Mouse (Mus musculus) gastrocnemius, postnatal 10 days (tissue): ENCODE results near the gene Mars. TPM values are rescaled to one million over a fixed set of nuclear protein-coding genes. Genes with fewer than 3 reads are reported as not detected.
"Not testable (repeated sequence)": the region's sequence is repeated elsewhere in the genome, so short reads cannot be mapped to it uniquely, and the experiment has no call there.

Experiments
- DNase-seq: peaks from one replicate; pipeline ENCODE4 v3.0.0; 2021; ENCODE audit warnings: mixed read lengths
- total RNA-seq, 2 experiments: library from RNA; stranded (reverse); gene quantifications; 2 replicates each; pipeline ENCODE4 v1.2.3; 2021

The Mars gene
- total RNA-seq, 2 experiments from 2014 or later = 44.5 to 54.8 TPM

GRCm38 (mm10) chr10:127310523-127311475, 787 bp downstream of the Mars start:
- no peak for DNase-seq

GRCm38 (mm10) chr10:127309167-127309566, 2.4 kb downstream of the Mars start:
- not testable (repeated sequence) for DNase-seq

GRCm38 (mm10) chr10:127303136-127303535, 8.4 kb downstream of the Mars start:
- no peak for DNase-seq

GRCm38 (mm10) chr10:127300361-127300760, 11.2 kb downstream of the Mars start:
- no peak for DNase-seq

GRCm38 (mm10) chr10:127297015-127297871, 14.3 kb downstream of the Mars start:
- DNase-seq = no peak

GRCm38 (mm10) chr10:127295986-127296794, 15.4 kb downstream of the Mars start:
- DNase-seq = no peak

GRCm38 (mm10) chr10:127294895-127295510, 16.6 kb downstream of the Mars start:
- DNase-seq = no peak

GRCm38 (mm10) chr10:127293590-127294113, 17.9 kb downstream of the Mars start:
- DNase-seq = no peak

GRCm38 (mm10) chr10:127292987-127293538, 18.5 kb downstream of the Mars start:
- DNase-seq = no peak

- DNase-seq = no peak
Observed at GRCm38 (mm10) chr10:127291881-127292638, 19.5 kb downstream of the Mars start.

- DNase-seq = peak; percentile 50
Observed at GRCm38 (mm10) chr10:127290930-127291880, 20.4 kb downstream of the Mars start.

GRCm38 (mm10) chr10:127290307-127290929, 21.2 kb downstream of the Mars start:
- peak; percentile 99 for DNase-seq

GRCm38 (mm10) chr10:127289573-127290191, 21.9 kb downstream of the Mars start:
- DNase-seq = peak; percentile 53

- DNase-seq = peak; percentile 93
Observed at GRCm38 (mm10) chr10:127288800-127289572, 22.6 kb downstream of the Mars start, which contains the start of gene Mbd6. TSS of gene Mbd6 (minus strand) at chr10:127289018.

GRCm38 (mm10) chr10:127288328-127288799, 23.2 kb downstream of the Mars start:
- peak; percentile 50 for DNase-seq

- no peak for DNase-seq
Observed at GRCm38 (mm10) chr10:127287936-127288293, 23.7 kb downstream of the Mars start.
